Mouse (Mus musculus): Measurements from ENCODE around the gene 1700028P14Rik. TPM values are rescaled to one million over a fixed set of nuclear protein-coding genes. Genes with fewer than 3 reads are reported as not detected.
"Not testable (repeated sequence)": the region's sequence is repeated elsewhere in the genome, so short reads cannot be mapped to it uniquely, and the experiment has no call there.

Gene 1700028P14Rik
- polyA plus RNA-seq, 2 experiments: not detected

- TF ChIP-seq POLR2A (IDR thresholded peaks at IDR 0.05; ENCODE audit: borderline replicate concordance, extremely low read depth, insufficient read depth, insufficient read length): no peak
- ATAC-seq (ENCODE audit: low FRiP score, low read depth) (no peak), DNase-seq (ENCODE audit: low spot score) (no peak)
- 24% methylated on average over 4 of the region's 4 CpGs for WGBS
- Histone ChIP-seq H3K36me3 (ENCODE audit: control insufficient read depth, insufficient read depth, low read length) (no peaks in the 10 kb centered on the region), H3K4me3 (replicated peaks; ENCODE audit: low read length) (peak overlapping the region; percentile 82), H3K4me2 (replicated peaks; ENCODE audit: low read depth, low read length, severe bottlenecking) (peak overlapping the region; percentile 69), H3K27ac (replicated peaks; ENCODE audit: low read depth, low read length) (no peak overlapping the region), H3K9me3 (ENCODE audit: control insufficient read depth, low read length) (no peaks in the 10 kb centered on the region), H3K4me1 (ENCODE audit: control insufficient read depth, insufficient read depth, low read length) (peaks cover 5% of the 10 kb centered on the region), H3K9ac (ENCODE audit: low read depth, low read length, severe bottlenecking) (0 out of 2 replicates have a peak overlapping the region, but pooled peaks have one; percentile 28), H3K27me3 (ENCODE audit: control insufficient read depth, insufficient read depth, low read length) (no peaks in the 10 kb centered on the region)
Measured at GRCm38 (mm10) chr19:23688421-23688946, 35.9 kb upstream of the 1700028P14Rik start.

GRCm38 (mm10) chr19:23687296-23688021, 34.8 kb upstream of the 1700028P14Rik start, which contains the start of gene Ptar1:
Ptar1 (plus strand) TSS chr19:23687429.
- no peaks in the 10 kb centered on the region for H3K27me3 ChIP-seq (ENCODE audit: control insufficient read depth, insufficient read depth, low read length)
- WGBS: under 1% methylated on average over 53 of the region's 93 CpGs
- H3K4me3 ChIP-seq (replicated peaks; ENCODE audit: low read length): peak within 1 kb of the TSS; percentile 82
- H3K9me3 ChIP-seq (ENCODE audit: control insufficient read depth, low read length): no peaks in the 10 kb centered on the region
- peak within 1 kb of the TSS; percentile 69 for H3K4me2 ChIP-seq (replicated peaks; ENCODE audit: low read depth, low read length, severe bottlenecking)
- peaks cover 5% of the 10 kb centered on the region for H3K4me1 ChIP-seq (ENCODE audit: control insufficient read depth, insufficient read depth, low read length)
- ATAC-seq (ENCODE audit: low FRiP score, low read depth): peak; percentile 93
- H3K9ac ChIP-seq (ENCODE audit: low read depth, low read length, severe bottlenecking): peak within 1 kb of the TSS; percentile 95
- peak within 1 kb of the TSS; percentile 93 for H3K27ac ChIP-seq (replicated peaks; ENCODE audit: low read depth, low read length)
- peak; percentile 41; the same call in 1 of the 2 replicates for TF ChIP-seq POLR2A (IDR thresholded peaks at IDR 0.05; ENCODE audit: borderline replicate concordance, extremely low read depth, insufficient read depth, insufficient read length)
- H3K36me3 ChIP-seq (ENCODE audit: control insufficient read depth, insufficient read depth, low read length): no peaks in the 10 kb centered on the region
- peak; percentile 77 for DNase-seq (ENCODE audit: low spot score)

- no peaks in the 10 kb centered on the region for H3K27me3 ChIP-seq (ENCODE audit: control insufficient read depth, insufficient read depth, low read length)
- H3K36me3 ChIP-seq (ENCODE audit: control insufficient read depth, insufficient read depth, low read length): no peaks in the 10 kb centered on the region
- TF ChIP-seq POLR2A (IDR thresholded peaks at IDR 0.05; ENCODE audit: borderline replicate concordance, extremely low read depth, insufficient read depth, insufficient read length): 0 out of 2 replicates have a peak, but pooled peaks have one; percentile 87
- H3K9ac ChIP-seq (ENCODE audit: low read depth, low read length, severe bottlenecking): peak overlapping the region; percentile 95
- no peak for DNase-seq (ENCODE audit: low spot score)
- under 1% methylated on average over 14 of the region's 14 CpGs for WGBS
- H3K4me3 ChIP-seq (replicated peaks; ENCODE audit: low read length): peak overlapping the region; percentile 82
- peak overlapping the region; percentile 93 for H3K27ac ChIP-seq (replicated peaks; ENCODE audit: low read depth, low read length)
- no peaks in the 10 kb centered on the region for H3K9me3 ChIP-seq (ENCODE audit: control insufficient read depth, low read length)
- peak overlapping the region; percentile 69 for H3K4me2 ChIP-seq (replicated peaks; ENCODE audit: low read depth, low read length, severe bottlenecking)
- peaks cover 5% of the 10 kb centered on the region for H3K4me1 ChIP-seq (ENCODE audit: control insufficient read depth, insufficient read depth, low read length)
- ATAC-seq (ENCODE audit: low FRiP score, low read depth): peak; percentile 65
Measured at GRCm38 (mm10) chr19:23686962-23687295, 34.3 kb upstream of the 1700028P14Rik start.

GRCm38 (mm10) chr19:23675656-23676055, 23.0 kb upstream of the 1700028P14Rik start:
- not testable (repeated sequence) for ATAC-seq (ENCODE audit: low FRiP score, low read depth)

GRCm38 (mm10) chr19:23673021-23673420, 20.4 kb upstream of the 1700028P14Rik start:
- WGBS: 67% methylated on average over 2 of the region's 2 CpGs
- TF ChIP-seq POLR2A (IDR thresholded peaks at IDR 0.05; ENCODE audit: borderline replicate concordance, extremely low read depth, insufficient read depth, insufficient read length): no peak
- Histone ChIP-seq H3K36me3 (ENCODE audit: control insufficient read depth, insufficient read depth, low read length) (no peaks in the 10 kb centered on the region), H3K4me3 (replicated peaks; ENCODE audit: low read length) (no peak overlapping the region), H3K9me3 (ENCODE audit: control insufficient read depth, low read length) (0 out of 2 replicates have a peak, but pooled peaks cover 3% of the 10 kb centered on the region), H3K27me3 (ENCODE audit: control insufficient read depth, insufficient read depth, low read length) (no peaks in the 10 kb centered on the region), H3K4me2 (replicated peaks; ENCODE audit: low read depth, low read length, severe bottlenecking) (no peak overlapping the region), H3K27ac (replicated peaks; ENCODE audit: low read depth, low read length) (no peak overlapping the region), H3K9ac (ENCODE audit: low read depth, low read length, severe bottlenecking) (no peak overlapping the region), H3K4me1 (ENCODE audit: control insufficient read depth, insufficient read depth, low read length) (no peaks in the 10 kb centered on the region)
- ATAC-seq (ENCODE audit: low FRiP score, low read depth) (no peak), DNase-seq (ENCODE audit: low spot score) (no peak)

More at GRCm38 (mm10) chr19:23675656-23676055, 23.0 kb upstream of the 1700028P14Rik start:
- not testable (repeated sequence) for H3K36me3 ChIP-seq (ENCODE audit: control insufficient read depth, insufficient read depth, low read length); H3K9me3 ChIP-seq (ENCODE audit: control insufficient read depth, low read length); H3K4me2 ChIP-seq (replicated peaks; ENCODE audit: low read depth, low read length, severe bottlenecking); H3K9ac ChIP-seq (ENCODE audit: low read depth, low read length, severe bottlenecking); H3K4me1 ChIP-seq (ENCODE audit: control insufficient read depth, insufficient read depth, low read length); DNase-seq (ENCODE audit: low spot score); H3K27me3 ChIP-seq (ENCODE audit: control insufficient read depth, insufficient read depth, low read length); H3K4me3 ChIP-seq (replicated peaks; ENCODE audit: low read length); H3K27ac ChIP-seq (replicated peaks; ENCODE audit: low read depth, low read length)
- WGBS: 95% methylated on average over 8 of the region's 8 CpGs
